Mouse (Mus musculus): Measurements from ENCODE around the gene Bend6.

- TF ChIP-seq EP300 (IDR thresholded peaks at IDR 0.05; ENCODE audit: insufficient read depth, low read depth, low read length) (no peak), CTCF (IDR thresholded peaks at IDR 0.05; ENCODE audit: low read depth, low read length) (no peak)
These were observed 93.5 kb downstream of the Bend6 start, which contains the start of gene Zfp451 for GRCm38 (mm10) chr1:33813868-33814794.
